Mouse (Mus musculus): ENCODE measurements at regions not wholly inside any gene's neighbourhood (a gene's known extent, or its start where the extent isn't known, plus 50 kb on each side); places are given as distances from the start of the nearest gene placed in this dataset.
A peak's percentile ranks its signal among the peaks of the same experiment; 100 is the strongest.

GRCm38 (mm10) chr2:133381054-133381453 is 170.9 kb upstream of the Bmp2 start:
- TF ChIP-seq CTCF (IDR thresholded peaks at IDR 0.05; ENCODE audit: insufficient read depth, low read length): peak; percentile 33; the same call in 1 of the 2 replicates
- no peak for TF ChIP-seq POLR2A (IDR thresholded peaks at IDR 0.05; ENCODE audit: borderline replicate concordance, extremely low read depth, low read depth, low read length)
